Mouse (Mus musculus): ENCODE data around the gene Ptprs.
A peak's percentile ranks its signal among the peaks of the same experiment; 100 is the strongest.

Gene Ptprs

GRCm38 (mm10) chr17:56490438-56491152 is 14.3 kb upstream of the Ptprs start:
- DNase-seq = no peak

DNA sequence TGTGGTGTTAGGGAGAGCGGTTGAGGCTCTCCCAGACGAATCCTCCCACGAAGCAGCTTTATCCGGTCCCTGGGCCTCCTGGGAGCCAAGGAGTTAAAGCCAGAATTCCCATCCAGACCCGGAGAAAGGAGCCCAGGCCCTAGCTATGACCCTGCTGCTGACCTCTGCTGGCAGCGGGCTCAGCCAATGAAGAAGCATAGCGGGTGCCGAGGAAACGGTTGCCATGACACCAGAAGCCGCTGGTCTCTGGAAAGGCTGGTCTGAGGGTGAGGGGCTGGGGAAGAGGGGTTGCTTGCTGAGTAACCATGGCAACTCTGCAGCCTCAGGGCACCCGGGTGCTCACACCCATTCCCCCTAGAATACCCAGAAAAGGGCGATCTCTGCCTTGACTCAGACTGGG is 11.7 kb upstream of the Ptprs start:
- peak; percentile 69 for DNase-seq

GRCm38 (mm10) chr17:56487441-56487888 is 11.2 kb upstream of the Ptprs start:
- peak; percentile 68 for DNase-seq

DNA sequence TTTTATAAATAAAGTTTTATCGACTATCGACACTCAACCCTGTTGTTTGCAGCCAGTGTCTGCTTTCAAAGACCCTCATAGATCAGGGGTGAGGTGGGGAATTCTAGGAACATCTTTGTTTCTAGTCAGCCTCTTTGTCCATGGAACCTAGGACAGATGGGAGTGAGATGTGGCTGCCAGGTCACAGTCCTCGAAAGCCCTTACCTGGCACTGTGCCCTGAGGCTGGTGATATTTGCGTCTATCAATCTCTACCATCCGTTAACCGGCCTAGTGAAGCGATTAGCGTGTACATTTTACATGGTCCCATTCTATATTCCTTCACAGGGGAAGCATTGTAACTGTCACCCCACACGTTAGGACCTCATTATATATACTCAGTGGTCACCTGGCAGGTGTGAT is 9.6 kb upstream of the Ptprs start:
- DNase-seq = no peak

DNA sequence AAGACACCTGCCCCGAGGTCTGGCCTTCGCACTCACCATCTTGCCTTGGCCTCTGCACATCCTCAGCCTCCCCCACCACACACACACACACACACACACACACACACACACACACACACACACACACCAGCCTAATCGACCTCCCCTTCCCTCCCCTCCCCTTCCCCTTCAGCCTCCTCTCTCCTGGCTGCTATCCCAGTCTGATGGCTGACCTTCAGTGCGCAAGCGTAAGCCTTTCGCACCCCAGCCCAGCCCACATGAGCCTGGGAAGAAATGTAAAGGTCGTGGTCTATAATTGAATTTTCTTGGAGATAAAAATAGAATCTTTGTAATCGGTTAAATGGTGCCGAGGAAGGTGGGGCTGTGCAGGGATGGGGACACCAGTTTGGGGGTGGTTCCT is 8.8 kb upstream of the Ptprs start:
- no peak for DNase-seq

GRCm38 (mm10) chr17:56482671-56483070 is 6.4 kb upstream of the Ptprs start:
- no peak for DNase-seq

DNA sequence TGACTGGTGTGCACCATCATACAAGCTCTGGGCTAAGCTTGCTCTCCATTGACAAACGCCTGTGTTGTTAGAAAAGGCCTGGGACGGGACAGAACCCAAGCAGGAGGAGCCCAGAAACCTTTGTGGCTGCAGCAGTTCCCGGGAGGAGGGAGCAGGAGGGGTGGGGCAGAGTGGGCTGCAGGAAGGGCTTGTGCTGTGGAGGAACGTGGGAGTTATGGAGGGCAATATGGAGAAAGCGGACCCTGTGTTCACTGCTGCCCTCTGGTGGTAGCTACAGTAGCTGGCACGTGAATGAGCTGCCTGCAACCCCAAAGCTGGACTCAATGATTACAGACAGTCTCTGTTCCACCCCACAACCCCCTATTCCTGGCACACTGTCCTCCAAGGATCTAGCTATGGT is 3.1 kb upstream of the Ptprs start:
- no peak for DNase-seq

- DNase-seq = no peak
These were observed 1.9 kb upstream of the Ptprs start for GRCm38 (mm10) chr17:56478191-56478611.

- DNase-seq = no peak
These were observed 1.0 kb upstream of the Ptprs start for GRCm38 (mm10) chr17:56477191-56477818.

DNA sequence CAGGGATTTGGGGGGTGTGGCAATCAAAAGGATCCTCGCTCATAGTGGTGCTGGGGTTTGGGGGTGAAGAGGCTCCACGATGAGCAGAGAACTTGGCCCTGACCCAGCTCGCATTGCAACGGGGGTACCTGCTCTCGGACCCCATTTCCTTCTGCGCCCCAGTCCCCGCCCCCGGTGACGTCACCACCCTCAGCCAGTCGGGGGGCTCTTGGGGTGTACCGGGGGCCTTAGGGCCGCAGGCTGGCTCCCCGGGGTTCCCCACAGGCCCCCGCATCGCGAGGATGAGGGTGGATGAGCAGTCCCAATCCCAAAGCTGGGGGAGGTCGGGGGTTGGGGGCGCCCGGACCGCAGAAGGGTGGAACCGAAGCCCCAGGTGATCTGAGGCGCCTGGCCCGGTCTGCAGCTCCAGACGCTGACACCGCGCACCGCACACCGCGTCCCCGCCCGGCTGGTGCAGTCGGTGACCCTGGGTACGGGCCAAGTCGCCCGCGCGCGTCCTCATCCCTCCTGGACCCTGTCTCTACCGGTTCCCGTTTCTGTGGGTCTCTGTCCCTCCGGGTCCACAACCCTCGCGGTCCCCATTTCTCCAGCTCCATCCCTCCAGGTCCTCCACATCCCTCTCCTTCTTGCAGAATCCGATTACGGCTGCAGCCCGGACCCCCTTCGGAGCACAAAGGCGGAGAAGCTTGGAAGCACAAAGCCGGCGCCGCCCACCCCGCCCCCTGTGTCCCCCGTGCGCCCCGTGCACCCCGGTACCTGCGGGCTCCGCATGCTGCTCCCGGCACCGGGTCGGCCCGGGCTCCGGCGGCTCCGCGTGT is 490 bp downstream of the Ptprs start:
- DNase-seq = peak; percentile 82

GRCm38 (mm10) chr17:56474831-56475581 is 1.3 kb downstream of the Ptprs start:
- peak; percentile 67 for DNase-seq

- peak; percentile 49 for DNase-seq
These were observed 1.9 kb downstream of the Ptprs start for GRCm38 (mm10) chr17:56474311-56474830.

GRCm38 (mm10) chr17:56473611-56473905 is 2.7 kb downstream of the Ptprs start:
- no peak for DNase-seq

DNA sequence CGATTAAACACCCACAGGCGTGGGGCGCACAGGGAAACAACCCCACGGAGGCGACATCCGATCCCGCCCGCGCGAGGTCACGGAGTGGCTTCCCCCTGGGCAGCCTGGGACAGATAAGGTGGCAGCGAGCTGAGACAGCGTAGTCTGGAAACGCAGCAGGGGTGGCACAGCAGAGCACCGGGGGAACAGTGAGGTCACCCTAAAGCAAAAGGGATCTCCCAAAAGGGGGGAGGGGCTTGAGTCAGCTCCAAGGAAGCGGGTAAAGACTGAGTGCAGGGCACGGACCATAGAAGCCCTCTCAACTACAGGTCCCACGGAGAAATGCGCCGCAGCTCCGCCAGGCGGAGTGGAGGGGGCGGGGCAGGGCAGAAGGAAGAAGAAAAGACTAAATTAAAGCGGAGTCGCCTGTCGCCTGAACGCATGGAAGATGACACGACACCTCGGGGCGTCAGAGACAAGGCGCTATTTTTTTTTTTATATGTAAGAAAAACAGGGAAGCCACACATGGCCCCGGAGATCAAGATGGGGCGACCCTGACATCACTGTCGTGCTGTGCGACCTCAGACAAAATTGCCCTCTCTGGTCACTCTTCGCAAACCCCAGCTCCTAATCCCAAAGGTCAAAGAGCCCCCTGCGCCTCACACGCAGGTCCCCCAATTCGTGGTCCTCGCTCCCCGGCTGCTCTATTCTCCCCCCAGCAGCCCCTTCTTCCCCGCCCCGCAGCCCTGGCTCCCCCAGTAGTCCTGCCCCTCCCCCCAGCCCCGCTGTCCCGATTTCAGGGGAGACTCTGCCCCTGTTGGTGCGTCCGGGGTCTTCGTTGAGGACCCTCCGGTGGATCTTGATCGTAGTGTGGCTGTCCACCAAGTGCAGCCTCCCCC is 3.3 kb downstream of the Ptprs start:
- peak; percentile 71 for DNase-seq

- no peak for DNase-seq
These were observed 4.2 kb downstream of the Ptprs start for GRCm38 (mm10) chr17:56472121-56472520.

GRCm38 (mm10) chr17:56471136-56471535 is 5.1 kb downstream of the Ptprs start:
- no peak for DNase-seq

DNA sequence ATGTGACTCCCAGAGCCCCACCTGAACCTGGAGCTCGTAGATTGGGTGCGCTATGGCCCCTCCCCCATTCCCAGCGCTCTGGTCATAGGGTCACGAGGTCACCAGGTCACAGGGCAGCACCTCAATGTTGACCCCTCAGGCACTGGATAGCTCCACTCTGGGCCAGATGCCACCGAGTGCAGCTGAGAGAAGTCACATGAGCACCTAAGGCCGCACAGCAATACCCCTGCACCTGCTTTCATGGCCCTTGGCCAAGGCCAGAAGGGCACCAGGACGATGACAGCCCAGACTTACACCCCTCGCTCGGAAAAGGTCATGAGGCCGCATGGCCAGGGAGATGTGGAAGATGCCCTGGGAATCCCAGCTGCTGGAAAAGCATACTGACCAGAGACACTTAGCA is 5.7 kb downstream of the Ptprs start:
- DNase-seq = no peak

- no peak for DNase-seq
These were observed 6.3 kb downstream of the Ptprs start for GRCm38 (mm10) chr17:56470001-56470436.

- DNase-seq = no peak
These were observed 7.0 kb downstream of the Ptprs start for GRCm38 (mm10) chr17:56469275-56469674.

GRCm38 (mm10) chr17:56468870-56469269 is 7.4 kb downstream of the Ptprs start:
- DNase-seq = no peak

DNA sequence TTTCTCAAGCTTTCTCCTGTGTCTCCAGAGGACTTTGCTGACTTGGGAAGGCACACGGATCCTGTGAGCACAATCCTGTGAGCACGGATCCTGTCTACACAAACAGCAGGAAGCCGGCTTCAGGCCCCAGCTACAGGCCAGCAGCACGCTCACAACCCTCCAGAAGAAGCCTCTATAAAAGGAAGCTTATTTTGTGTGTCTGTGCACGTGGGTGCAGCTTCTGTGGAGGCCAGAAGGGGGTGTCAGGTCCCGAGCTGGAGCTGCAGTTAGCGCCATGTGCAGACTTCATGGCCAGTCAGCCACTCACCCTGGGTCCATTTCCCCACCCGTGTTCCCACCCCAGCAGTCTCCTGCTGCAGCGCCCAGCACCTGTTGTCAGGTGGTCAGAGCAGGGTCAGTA is 7.9 kb downstream of the Ptprs start:
- no peak for DNase-seq

DNA sequence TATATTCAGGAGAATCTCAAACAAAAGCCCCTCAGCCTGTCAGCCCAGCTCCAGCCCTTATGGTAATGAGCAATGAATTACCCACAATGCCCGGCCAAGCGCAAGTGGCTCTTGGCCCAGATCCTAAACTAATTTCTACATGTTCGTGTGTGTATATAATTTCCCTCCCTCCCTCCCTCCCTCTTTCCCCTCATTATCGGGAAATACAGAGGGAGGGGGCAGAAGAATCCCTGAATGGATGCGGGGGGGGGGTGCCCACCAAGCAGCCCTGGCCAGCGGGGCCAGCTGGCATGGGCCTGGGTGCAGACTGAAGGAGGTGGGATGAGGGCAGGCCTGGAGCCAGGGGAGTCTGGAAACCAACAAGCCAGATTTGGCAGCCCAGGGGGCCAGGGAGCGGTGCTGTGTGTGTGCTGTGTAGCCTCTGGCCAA is 8.8 kb downstream of the Ptprs start:
- DNase-seq = peak; percentile 71
